Mouse (Mus musculus): ENCODE measurements around the gene Adssl1. TPM values are rescaled to one million over a fixed set of nuclear protein-coding genes. Genes with fewer than 3 reads are reported as not detected.

Gene Adssl1
- total and polyA plus RNA-seq, 3 experiments = 10.2 to 29.4 (median 10.7) TPM

- peaks cover 0 to 27% of the 10 kb centered on the region in 2 experiments for H3K36me3 ChIP-seq (replicated peaks in 1 of 2; ENCODE audit: control insufficient read depth in 1 of 2, insufficient read depth in 1 of 2, low read length in 1 of 2)
- H3K27ac ChIP-seq (ENCODE audit: insufficient read depth, low read depth) = no peak overlapping the region
- no peaks in the 10 kb centered on the region for H3K79me2 ChIP-seq (replicated peaks; ENCODE audit: control insufficient read depth, extremely low read depth, insufficient read depth, poor library complexity, severe bottlenecking)
- H3K9me3 ChIP-seq (replicated peaks; ENCODE audit: low read length) = no peaks in the 10 kb centered on the region
- TF ChIP-seq MYC (IDR thresholded peaks at IDR 0.05; ENCODE audit: low read depth, low read length) = no peak
- no peak for TF ChIP-seq POLR2AphosphoS2 (IDR thresholded peaks at IDR 0.05; ENCODE audit: low read depth, low read length)
- TF ChIP-seq MAX (IDR thresholded peaks at IDR 0.05; ENCODE audit: low read length) = no peak
- TF ChIP-seq ELF1 (IDR thresholded peaks at IDR 0.05; ENCODE audit: low read depth, low read length) = no peak
- TF ChIP-seq USF1 (IDR thresholded peaks at IDR 0.05; ENCODE audit: low read depth, low read length) = no peak
- no peak for TF ChIP-seq MXI1 (IDR thresholded peaks at IDR 0.05; ENCODE audit: low read depth, low read length)
- no peak for TF ChIP-seq ZNF384 (IDR thresholded peaks at IDR 0.05; ENCODE audit: low read depth, low read length)
- no peak for TF ChIP-seq RAD21 (IDR thresholded peaks at IDR 0.05; ENCODE audit: low read depth, low read length)
- TF ChIP-seq CTCF (conservative IDR thresholded peaks at IDR 0.05 in 1 of 2, IDR thresholded peaks at IDR 0.05 in 1 of 2; ENCODE audit: low read depth in 2 of 2, low read length in 2 of 2) = no peak
- TF ChIP-seq ZKSCAN1 (IDR thresholded peaks at IDR 0.05; ENCODE audit: borderline replicate concordance, low read depth, low read length) = no peak
- TF ChIP-seq SIN3A (IDR thresholded peaks at IDR 0.05; ENCODE audit: low read length) = no peak
- TF ChIP-seq POLR2A (IDR thresholded peaks at IDR 0.05; ENCODE audit: low read depth, low read length) = no peak
- TF ChIP-seq EP300 (IDR thresholded peaks at IDR 0.05; ENCODE audit: low read length) = no peak
- TF ChIP-seq IRF4 (IDR thresholded peaks at IDR 0.05; ENCODE audit: low read depth, low read length) = no peak
- TF ChIP-seq E2F4 (IDR thresholded peaks at IDR 0.05; ENCODE audit: insufficient replicate concordance, low read depth, low read length) = no peak
- no peak overlapping the region for H3K4me3 ChIP-seq (replicated peaks in 1 of 3; ENCODE audit: low read depth in 2 of 3, low read length in 2 of 3, poor library complexity in 1 of 3)
- no peak for DNase-seq (ENCODE audit: extremely low read depth)
- H3K9ac ChIP-seq (ENCODE audit: insufficient read depth, low read depth) = no peak overlapping the region
- no peaks in the 10 kb centered on the region for H3K27me3 ChIP-seq (replicated peaks)
- no peak overlapping the region for H3K4me2 ChIP-seq (ENCODE audit: insufficient read depth, low read depth, poor library complexity, severe bottlenecking)
- dilution Hi-C loops (cut with MboI; ENCODE audit: extremely low pct_ligation_motif_present, extremely low pct_unique_long_range_greater_than_20kb, low sequenced_read_pairs) = no loop called here
- in situ Hi-C loops (cut with MboI; ENCODE audit: low pct_ligation_motif_present, low pct_unique_long_range_greater_than_20kb, low sequenced_read_pairs) = no loop called here
- peaks cover 32 to 79% of the 10 kb centered on the region in 2 experiments for H3K4me1 ChIP-seq (ENCODE audit: control insufficient read depth in 1 of 2, insufficient read depth in 2 of 2)
These were observed 9.3 kb downstream of the Adssl1 start for GRCm38 (mm10) chr12:112628928-112629721.

DNA sequence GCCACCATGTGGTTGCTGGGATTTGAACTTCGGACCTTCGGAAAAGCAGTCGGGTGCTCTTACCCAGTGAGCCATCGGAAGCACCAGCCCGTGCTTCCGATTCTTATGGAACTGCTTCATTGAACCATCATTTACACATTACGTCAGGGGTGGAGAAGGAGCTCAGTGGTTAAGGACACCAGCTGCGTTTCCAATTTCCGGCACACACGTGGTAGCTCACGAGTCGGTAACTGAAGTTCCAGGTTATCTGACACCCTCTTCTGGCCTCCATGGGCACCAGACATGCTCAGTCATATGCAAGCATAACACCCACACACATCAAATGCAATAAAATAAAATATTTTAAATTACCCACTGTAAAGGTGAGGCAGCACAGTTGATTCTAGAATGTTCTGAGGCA lies 10.2 kb downstream of the Adssl1 start:
- no peak overlapping the region for H3K27ac ChIP-seq (ENCODE audit: insufficient read depth, low read depth)
- no peak overlapping the region for H3K4me2 ChIP-seq (ENCODE audit: insufficient read depth, low read depth, poor library complexity, severe bottlenecking)
- H3K4me1 ChIP-seq (ENCODE audit: control insufficient read depth in 1 of 2, insufficient read depth in 2 of 2) = peaks cover 32 to 70% of the 10 kb centered on the region in 2 experiments
- no peak for TF ChIP-seq MXI1 (IDR thresholded peaks at IDR 0.05; ENCODE audit: low read depth, low read length)
- TF ChIP-seq MAX (IDR thresholded peaks at IDR 0.05; ENCODE audit: low read length) = no peak
- no peak for TF ChIP-seq ZKSCAN1 (IDR thresholded peaks at IDR 0.05; ENCODE audit: borderline replicate concordance, low read depth, low read length)
- TF ChIP-seq ZNF384 (IDR thresholded peaks at IDR 0.05; ENCODE audit: low read depth, low read length) = no peak
- no peak for TF ChIP-seq MEF2A (IDR thresholded peaks at IDR 0.05; ENCODE audit: borderline replicate concordance, low read depth, low read length)
- no peak for TF ChIP-seq NELFE (IDR thresholded peaks at IDR 0.05; ENCODE audit: low read depth, low read length)
- TF ChIP-seq CHD2 (IDR thresholded peaks at IDR 0.05; ENCODE audit: low read length) = no peak
- TF ChIP-seq MAZ (IDR thresholded peaks at IDR 0.05; ENCODE audit: low read depth, low read length) = no peak
- no peak for TF ChIP-seq POLR2AphosphoS2 (IDR thresholded peaks at IDR 0.05; ENCODE audit: low read depth, low read length)
- H3K27me3 ChIP-seq (replicated peaks) = no peaks in the 10 kb centered on the region
- H3K9ac ChIP-seq (ENCODE audit: insufficient read depth, low read depth) = no peak overlapping the region
- in situ Hi-C loops (cut with MboI; ENCODE audit: low pct_ligation_motif_present, low pct_unique_long_range_greater_than_20kb, low sequenced_read_pairs) = no loop called here
- H3K79me2 ChIP-seq (replicated peaks; ENCODE audit: control insufficient read depth, extremely low read depth, insufficient read depth, poor library complexity, severe bottlenecking) = no peaks in the 10 kb centered on the region
- dilution Hi-C loops (cut with MboI; ENCODE audit: extremely low pct_ligation_motif_present, extremely low pct_unique_long_range_greater_than_20kb, low sequenced_read_pairs) = no loop called here
- DNase-seq (ENCODE audit: extremely low read depth) = no peak
- no peaks in the 10 kb centered on the region for H3K9me3 ChIP-seq (replicated peaks; ENCODE audit: low read length)
- H3K4me3 ChIP-seq (replicated peaks in 1 of 3; ENCODE audit: low read depth in 2 of 3, low read length in 2 of 3, poor library complexity in 1 of 3) = no peak overlapping the region
- H3K36me3 ChIP-seq (replicated peaks in 1 of 2; ENCODE audit: control insufficient read depth in 1 of 2, insufficient read depth in 1 of 2, low read length in 1 of 2) = peaks cover 0 to 33% of the 10 kb centered on the region in 2 experiments
